Mouse (Mus musculus) adrenal gland, adult 8-10 months (tissue): Measurements from ENCODE around the gene Sec14l1. TPM values are rescaled to one million over a fixed set of nuclear protein-coding genes. Genes with fewer than 3 reads are reported as not detected.

Experiments used
- DNase-seq: peaks from one replicate; pipeline ENCODE4 v3.0.0; 2022
- total RNA-seq, 4 experiments: library from RNA; stranded (reverse); gene quantifications; 2 replicates each; pipeline ENCODE4 v1.2.4; 2022

The Sec14l1 gene
- total RNA-seq, 4 experiments from 2014 or later, result 138 to 170 (median 166) TPM

DNA sequence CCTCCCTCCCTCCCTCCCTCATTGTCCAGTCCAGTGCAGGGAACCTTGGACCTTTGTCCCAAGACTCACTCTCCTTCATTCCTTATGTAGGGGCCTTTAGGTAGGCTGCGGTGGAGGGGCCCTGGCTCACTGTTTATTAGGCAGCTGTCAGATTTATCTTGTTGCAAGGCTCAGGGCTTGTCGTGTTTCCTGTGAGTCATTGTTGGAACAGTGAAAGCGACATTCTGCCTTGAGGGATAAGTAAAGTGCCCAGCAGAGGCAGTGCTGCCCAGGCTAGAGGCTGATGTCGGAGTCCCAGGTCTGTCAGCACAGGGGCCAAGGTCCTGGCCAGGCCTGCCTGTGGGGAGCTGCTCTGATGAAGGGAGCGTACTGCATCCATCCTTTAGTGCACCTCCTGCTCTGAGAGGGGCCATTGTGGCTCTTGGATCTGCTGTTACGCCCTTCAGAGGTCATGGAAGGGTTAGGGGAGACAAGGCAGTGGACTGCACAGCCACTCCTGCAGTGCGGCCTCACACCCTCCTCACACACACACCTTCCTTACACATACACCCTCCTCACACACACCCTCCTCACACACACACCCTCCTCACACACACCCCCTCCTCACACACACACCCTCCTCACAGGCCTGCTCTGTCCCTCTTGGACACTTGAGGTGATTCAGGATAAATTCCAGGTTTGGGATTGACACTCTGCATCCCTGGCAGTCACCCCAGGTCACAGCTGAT is 39.3 kb downstream of the Sec14l1 start:
- DNase-seq, result peak; percentile 64

- DNase-seq, result no peak
Measured at GRCm38 (mm10) chr11:117156725-117157124, 41.8 kb downstream of the Sec14l1 start.

DNA sequence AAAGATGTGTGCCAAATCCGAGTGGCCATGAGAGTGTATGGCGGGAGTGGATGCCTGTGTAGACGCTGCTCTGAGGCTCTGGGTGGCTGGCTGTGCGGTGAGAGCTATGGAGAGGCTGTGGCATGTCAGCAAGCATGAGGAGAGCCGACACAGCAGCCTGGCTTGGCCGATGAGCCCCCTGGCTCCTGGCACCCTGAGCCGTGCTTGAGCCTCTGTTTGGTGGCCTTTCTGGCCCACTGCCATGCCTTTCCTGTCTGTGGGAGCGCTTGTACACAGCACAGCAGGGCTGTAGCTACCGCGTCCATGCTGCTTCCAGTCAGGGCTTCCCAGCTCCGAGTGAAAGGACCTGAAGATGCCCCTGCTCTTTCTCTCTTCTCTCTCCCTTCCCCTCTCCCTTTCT is 43.4 kb downstream of the Sec14l1 start:
- no peak for DNase-seq

DNA sequence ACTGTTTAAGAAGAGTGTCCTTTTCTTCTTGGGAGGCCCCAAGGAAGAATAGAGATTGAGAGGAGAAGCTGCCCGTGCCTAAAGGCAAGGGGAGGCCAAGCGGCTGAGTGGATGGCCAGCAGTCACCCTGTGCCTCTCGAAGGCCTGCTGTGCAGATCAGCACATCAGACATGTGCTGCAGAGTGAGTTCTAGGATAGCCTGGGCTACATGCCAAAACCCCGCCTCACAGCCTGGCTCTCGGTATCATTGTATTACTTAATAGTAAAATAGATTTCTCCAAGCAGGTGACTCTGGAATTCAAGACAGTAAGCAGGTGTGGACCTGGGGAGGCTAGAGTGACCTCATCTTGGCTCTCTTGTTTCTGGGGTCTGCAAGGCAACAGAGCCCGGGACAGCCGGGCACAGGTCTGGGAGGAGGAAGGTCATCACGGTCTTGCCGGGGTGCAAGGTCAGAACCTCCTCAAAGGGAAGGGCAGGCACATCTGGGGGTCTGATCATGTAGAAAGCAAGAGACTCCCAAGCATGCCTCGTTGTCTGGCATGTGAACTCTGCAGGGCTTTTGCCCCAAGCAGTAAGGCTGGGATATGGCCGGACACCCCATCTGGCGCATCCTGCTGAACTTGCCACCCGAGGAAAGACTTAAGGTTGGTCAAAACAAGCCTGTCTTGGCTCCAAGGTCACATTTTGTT is 44.4 kb downstream of the Sec14l1 start:
- DNase-seq, result no peak

GRCm38 (mm10) chr11:117159946-117160307 is 45.0 kb downstream of the Sec14l1 start:
- DNase-seq, result no peak

DNA sequence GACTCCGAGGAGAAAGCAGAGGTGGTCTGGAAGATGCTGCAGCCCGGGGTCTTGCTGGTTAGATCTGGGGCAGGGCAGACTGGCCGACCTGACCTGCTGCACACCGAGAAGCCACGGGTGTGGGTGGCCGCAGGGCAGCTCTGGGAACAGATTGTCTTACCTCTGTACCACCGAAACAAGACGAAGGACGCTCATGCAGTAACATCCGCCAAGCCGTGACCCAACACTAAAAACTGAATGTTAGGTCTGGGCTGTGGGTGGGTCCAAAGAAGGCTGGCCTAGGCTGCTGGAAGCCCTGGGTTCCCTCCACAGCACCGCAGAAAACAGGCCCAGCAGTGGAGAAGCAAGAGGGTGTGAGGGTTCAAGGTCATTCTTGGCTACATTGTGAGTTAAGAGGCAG is 45.8 kb downstream of the Sec14l1 start:
- no peak for DNase-seq

DNA sequence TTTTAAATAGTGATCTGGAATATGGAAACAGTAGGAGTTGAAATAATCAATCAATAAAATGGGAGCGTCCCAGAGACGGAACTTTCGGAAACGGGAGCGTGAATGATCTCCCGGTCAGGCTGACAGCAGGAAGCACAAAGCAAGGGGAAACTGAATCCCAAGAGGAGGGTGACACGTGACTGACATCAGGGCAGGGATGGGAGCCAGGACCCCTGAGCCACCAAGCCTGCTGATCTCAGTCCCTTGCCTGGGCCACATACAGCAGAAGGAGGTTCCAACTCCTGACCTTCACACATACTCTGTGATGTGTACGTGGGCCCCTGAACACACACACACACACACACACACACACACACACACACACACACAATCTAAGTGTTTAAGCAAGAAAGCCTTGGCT is 46.6 kb downstream of the Sec14l1 start:
- no peak for DNase-seq

- DNase-seq, result no peak
Measured at GRCm38 (mm10) chr11:117163098-117163497, 48.1 kb downstream of the Sec14l1 start.

DNA sequence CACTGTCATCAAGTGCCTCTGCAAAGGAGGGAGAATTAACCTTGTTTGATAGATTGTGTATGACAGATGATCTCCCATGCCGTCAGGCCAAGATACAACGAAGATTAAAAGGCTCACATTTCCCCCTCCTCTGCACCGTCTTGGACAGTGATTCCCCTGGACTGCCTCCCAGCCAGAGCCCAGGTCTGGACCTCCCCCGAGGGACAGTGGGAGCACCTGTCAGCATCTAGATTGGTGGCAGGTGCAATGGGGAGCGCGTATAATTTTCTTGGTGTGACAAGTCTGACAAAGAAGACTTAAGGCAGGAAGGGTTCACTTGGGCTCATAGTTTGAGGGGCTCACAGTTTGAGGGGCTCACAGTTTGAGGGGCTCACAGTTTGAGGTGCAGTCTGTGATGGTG is 48.8 kb downstream of the Sec14l1 start:
- DNase-seq, result no peak

DNA sequence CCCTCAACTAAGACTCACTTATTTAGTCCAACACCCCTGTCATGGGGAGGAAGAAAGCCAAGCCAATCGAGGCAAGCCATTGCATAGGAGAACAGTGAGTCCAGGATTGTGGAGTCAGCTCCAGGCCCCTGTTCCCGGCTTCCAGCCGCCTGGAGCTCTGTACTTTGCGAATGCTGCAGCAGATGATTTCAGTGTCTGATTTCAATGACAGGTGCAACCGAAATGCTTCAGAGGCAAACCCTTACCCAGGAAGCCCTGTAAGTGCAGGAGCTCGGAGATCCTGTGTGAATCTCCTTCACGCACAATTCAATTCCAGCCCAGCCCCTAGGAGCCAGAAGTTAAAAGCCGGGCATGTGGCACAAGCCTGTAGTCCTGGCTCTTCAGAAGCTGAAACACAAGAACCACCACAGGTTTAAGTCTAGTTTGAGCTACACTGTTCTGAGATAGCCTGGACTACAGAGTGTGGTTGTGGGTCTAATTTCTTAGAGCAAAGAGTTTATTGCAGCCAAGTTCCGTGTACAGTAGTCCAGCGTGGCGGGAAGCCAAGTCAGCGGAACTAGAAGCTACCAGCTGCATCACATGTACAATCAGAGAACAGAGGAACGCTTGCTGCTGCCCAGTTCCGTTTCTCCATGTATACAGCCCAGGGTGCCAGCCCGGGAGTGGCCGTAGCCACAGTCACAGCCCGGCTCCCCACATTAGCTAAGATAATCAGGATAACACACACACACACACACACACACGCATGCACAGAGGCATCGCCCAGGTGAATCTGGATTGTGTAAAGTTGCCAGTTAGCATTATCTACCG is 53.5 kb downstream of the Sec14l1 start:
- no peak for DNase-seq

GRCm38 (mm10) chr11:117169088-117169635 is 54.2 kb downstream of the Sec14l1 start:
- DNase-seq, result no peak

DNA sequence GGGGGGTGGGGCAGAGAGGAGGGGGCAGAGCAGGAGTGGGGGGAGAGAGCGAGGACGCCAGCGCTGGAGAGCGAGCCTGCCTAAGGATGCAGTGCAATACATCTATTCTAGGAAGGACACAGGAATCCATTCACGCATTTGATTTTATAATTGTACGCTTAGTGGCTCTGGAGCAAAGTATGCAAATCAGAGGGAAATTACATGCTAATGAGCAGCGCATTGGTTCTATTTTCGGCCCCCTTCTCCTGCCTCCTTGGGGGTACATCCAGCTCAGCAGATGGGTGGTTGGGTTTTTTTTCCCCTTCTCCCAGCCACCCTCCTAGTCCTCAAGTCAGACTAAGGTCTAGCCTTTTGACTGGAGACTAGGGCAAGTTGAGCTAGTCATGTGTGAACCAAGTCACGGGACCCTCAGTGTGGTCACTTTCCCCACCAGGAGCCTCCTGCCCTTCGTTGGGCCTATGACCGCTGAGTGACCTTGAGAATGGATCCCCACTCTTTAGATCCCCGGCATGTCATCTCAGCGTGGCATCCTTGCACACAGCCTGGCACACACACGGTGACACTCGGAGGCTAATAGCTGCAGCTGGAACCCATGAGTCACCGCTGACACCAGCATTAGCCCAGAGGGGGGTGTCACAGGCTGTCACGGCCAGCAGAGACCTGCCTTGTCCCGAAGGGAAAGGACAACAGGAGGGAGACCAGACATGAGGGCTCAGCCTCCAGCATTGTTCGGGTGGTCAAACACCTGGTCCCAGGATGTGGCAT is 55.0 kb downstream of the Sec14l1 start:
- DNase-seq, result peak; percentile 42

DNA sequence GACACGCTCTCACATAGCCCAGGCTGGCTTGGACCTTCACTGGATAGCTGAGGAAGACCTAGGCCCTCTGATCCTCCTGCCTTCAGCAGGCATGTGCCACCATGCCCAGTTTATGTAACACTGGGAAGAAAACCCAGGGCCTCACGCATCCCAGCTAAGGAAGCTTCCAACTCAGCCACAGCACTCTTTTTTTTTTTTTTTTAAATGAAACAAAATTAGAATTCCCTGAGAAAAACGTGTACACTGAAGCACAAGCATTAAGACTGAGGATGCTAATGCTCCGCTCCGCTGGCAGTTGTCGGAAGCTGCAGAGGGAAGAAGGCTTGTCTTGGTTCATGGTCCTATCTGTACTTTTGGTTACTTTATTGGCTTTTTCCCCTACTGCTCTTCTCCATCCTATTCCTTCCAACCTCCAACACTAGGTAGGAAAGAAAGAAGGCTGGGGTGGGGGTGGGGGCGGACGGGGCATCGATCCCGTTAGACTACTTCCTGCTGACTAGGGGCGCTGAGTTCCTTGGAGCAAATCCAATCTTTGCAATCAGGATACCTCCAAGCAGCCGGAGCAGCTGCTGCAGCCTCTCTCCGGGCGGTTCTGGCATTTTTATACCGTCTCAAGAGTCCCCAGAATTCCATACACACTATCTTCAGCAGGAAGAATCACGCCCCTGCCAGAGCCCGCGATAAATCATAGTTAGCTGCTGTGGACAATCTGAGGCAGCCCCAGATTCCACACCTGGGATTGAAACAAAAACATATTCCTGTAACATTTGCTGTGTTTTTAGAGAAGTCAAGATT is 59.3 kb downstream of the Sec14l1 start:
- DNase-seq, result no peak

GRCm38 (mm10) chr11:117174924-117175323 is 60.0 kb downstream of the Sec14l1 start:
- no peak for DNase-seq

DNA sequence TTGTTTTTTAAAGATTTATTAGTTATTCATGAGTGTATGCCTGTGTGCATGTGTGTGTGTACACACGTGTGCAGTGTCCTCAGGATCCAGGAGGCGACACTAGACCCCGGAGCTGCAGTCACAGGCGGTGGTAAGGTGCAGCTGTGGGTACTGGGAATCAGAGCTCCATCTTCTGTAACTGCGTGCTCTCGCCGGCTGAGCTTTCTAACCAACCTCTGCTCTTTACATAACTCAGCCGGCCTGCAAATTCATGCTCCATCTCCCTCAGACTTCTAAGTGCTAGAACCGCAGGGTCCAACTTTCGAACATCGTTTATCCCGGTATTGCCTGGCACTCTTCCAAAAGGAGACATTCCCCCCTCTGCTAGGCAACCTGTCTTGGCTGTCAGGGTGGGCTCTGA is 60.5 kb downstream of the Sec14l1 start:
- no peak for DNase-seq

DNA sequence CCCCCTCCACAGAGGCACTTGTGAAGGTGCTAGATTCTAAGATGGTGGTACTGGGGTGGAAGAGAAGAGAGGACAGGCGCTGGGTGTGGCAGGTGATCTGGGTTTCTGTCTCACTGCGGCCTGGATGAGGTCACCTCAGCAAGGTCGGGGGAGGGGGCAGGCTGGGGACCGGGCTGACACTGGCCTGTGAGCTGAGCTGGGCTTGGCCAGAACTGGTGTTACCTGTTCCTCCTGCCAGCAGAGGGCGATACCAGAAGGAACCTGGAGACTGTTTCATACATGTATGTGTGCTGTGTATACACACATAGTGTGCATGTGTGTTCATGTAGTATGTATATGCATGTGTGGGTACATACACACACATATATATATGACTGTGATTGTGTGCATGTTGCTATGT is 61.3 kb downstream of the Sec14l1 start:
- DNase-seq, result no peak

- no peak for DNase-seq
Measured at GRCm38 (mm10) chr11:117176900-117177299, 61.9 kb downstream of the Sec14l1 start.

DNA sequence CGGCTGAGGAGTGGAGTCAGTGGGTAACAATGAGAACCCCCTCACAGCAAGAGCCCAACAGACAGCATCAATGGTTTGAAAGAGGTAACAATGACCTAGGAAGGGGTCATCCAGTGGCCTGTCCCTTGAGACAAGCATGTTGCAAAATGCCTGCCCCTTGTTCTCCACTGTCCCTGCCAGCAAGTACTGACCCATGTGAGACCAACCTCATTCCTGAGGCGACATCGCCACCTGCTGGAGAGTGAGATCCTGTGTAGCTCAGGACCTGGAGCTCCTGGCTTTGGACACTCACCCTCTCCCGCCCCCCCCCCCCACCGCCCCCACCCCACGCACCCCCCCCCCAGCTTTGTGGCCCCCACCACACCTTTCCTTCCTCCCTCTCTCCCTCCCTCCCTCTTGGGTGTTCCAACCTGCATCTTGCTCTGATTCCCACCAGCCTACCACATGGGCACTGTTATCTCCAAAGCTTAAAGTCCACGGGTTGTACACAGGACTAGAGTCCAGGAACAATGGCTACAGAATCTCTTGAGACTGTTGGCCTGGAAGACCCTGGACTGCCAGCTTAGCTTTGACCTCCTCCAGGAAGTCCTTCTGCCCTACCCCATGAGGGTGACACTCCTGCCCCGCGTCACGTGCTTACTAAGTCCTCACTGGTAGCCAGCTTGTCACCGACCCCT is 62.5 kb downstream of the Sec14l1 start:
- peak; percentile 83 for DNase-seq

GRCm38 (mm10) chr11:117179902-117180301 is 64.9 kb downstream of the Sec14l1 start:
- no peak for DNase-seq

DNA sequence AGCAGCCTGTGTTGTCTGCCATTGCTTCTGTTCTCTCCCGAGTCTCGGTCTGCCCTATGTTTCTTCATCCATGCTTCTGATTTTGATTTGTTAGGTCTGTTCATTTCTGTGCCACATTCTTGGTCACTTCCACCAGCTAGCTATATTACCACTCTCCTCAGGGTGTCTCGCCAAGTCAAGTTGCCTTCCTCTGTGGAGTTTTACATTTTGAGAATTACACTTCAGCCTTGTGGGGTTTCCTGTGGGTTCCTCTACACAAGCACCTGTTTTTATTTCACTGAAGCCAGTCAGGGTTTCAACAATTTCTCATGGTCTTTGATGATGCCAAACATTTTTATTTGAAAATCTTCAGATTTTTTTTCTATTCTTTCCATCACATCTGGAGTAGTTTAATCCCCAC is 67.8 kb downstream of the Sec14l1 start:
- no peak for DNase-seq

DNA sequence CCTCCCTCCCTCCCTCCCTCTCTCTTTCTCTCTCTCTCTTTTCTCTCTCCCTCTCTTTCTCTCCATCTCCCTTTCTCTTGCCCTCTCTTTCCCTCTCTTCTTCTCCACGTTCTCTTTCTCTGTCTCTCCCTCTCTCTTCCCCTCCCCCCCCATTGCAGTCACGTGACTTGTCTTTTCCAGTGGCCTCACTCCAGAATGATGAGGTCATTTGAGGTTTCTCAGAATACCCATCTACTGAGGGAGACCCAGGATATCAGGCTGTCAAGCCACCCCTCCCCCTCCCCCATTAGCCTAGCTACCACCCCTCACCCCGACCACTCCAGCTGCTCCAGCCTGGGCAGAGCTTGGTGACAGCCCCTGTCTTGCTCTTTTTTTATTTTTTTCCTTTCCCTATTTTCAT is 68.3 kb downstream of the Sec14l1 start:
- DNase-seq, result no peak
